Mouse (Mus musculus) myocyte (in vitro differentiated cells): ENCODE data around the gene Ccnt1. TPM values are rescaled to one million over a fixed set of nuclear protein-coding genes. Genes with fewer than 3 reads are reported as not detected.

ENCODE experiments used
- H3K27me3 ChIP-seq: one replicate; pipeline ENCODE4 v1.6.1; 2011; ENCODE audit not compliant: control insufficient read depth, insufficient read depth, insufficient read length
- H3K36me3 ChIP-seq: one replicate; pipeline ENCODE4 v1.6.1; 2011; ENCODE audit not compliant: control insufficient read depth, insufficient read depth
- H3K4me2 ChIP-seq: one replicate; pipeline ENCODE4 v1.6.1; 2011; ENCODE audit warnings: low read depth, control low read depth
- H3K4me3 ChIP-seq: one replicate; pipeline ENCODE4 v1.5.1; 2011; ENCODE audit warnings: mild to moderate bottlenecking, control low read depth, moderate library complexity
- H3K79me2 ChIP-seq: one replicate; pipeline ENCODE4 v1.6.1; 2011; ENCODE audit not compliant: control insufficient read depth, insufficient read depth
- H3ac ChIP-seq: one replicate; pipeline ENCODE4 v1.6.1; 2011; ENCODE audit not compliant: control insufficient read depth, insufficient read length
- CEBPB ChIP-seq: IDR thresholded peaks from 2 replicates; pipeline ENCODE4 v1.6.1; 2011; ENCODE audit warnings: mild to moderate bottlenecking, moderate library complexity; ENCODE audit not compliant: poor library complexity, insufficient read depth, severe bottlenecking
- E2F4 ChIP-seq: IDR thresholded peaks from one replicate; pipeline ENCODE4 v1.6.1; 2011; ENCODE audit warnings: mild to moderate bottlenecking, control low read depth, moderate library complexity; ENCODE audit not compliant: insufficient read depth
- MAX ChIP-seq: IDR thresholded peaks from one replicate; pipeline ENCODE4 v1.6.1; 2011; ENCODE audit warnings: low read depth, mild to moderate bottlenecking, control low read depth
- MYOD1 ChIP-seq, 3 experiments: IDR thresholded peaks; one replicate each; pipeline ENCODE4 v1.6.1; 2011; ENCODE audit warnings: control low read depth in 2 of 3, low read depth in 2 of 3, mild to moderate bottlenecking in 2 of 3, moderate library complexity in 1 of 3; ENCODE audit not compliant: insufficient read length in 2 of 3, control insufficient read depth in 1 of 3
- MYOG ChIP-seq, 3 experiments: IDR thresholded peaks; one replicate each; pipeline ENCODE4 v1.6.1; 2011; ENCODE audit warnings: control low read depth in 2 of 3, low read depth in 2 of 3, mild to moderate bottlenecking in 2 of 3; ENCODE audit not compliant: insufficient read length in 2 of 3, control insufficient read depth in 1 of 3, insufficient read depth in 1 of 3
- POLR2A ChIP-seq: IDR thresholded peaks from one replicate; pipeline ENCODE4 v1.6.1; 2011; ENCODE audit warnings: low read depth, mild to moderate bottlenecking, control low read depth, moderate library complexity; ENCODE audit not compliant: insufficient read length
- POLR2AphosphoS2 ChIP-seq: IDR thresholded peaks from one replicate; pipeline ENCODE4 v1.6.1; 2011; ENCODE audit warnings: low read depth, control low read depth; ENCODE audit not compliant: insufficient read length
- REST ChIP-seq: IDR thresholded peaks from one replicate; pipeline ENCODE4 v1.6.1; 2011; ENCODE audit warnings: mild to moderate bottlenecking, control low read depth, moderate library complexity; ENCODE audit not compliant: insufficient read depth, insufficient read length
- SRF ChIP-seq: IDR thresholded peaks from one replicate; pipeline ENCODE4 v1.6.1; 2011; ENCODE audit warnings: low read depth; ENCODE audit not compliant: control insufficient read depth, insufficient read length
- TCF12 ChIP-seq: IDR thresholded peaks from one replicate; pipeline ENCODE4 v1.6.1; 2011; ENCODE audit warnings: mild to moderate bottlenecking, control low read depth; ENCODE audit not compliant: poor library complexity, insufficient read depth, severe bottlenecking
- TCF3 ChIP-seq: IDR thresholded peaks from one replicate; pipeline ENCODE4 v1.6.1; 2011; ENCODE audit warnings: low read depth, control low read depth; ENCODE audit not compliant: insufficient read length
- USF1 ChIP-seq: IDR thresholded peaks from one replicate; pipeline ENCODE4 v1.6.1; 2011; ENCODE audit warnings: low read depth, mild to moderate bottlenecking, control low read depth, moderate library complexity
- polyA plus RNA-seq: library from polyadenylated mRNA; unstranded; fragments of >200 nt; fragmentation: generic; extraction: Trizol; gene quantifications from one replicate; pipeline ENCODE4 v1.2.1, GENCODE M21; 2012; ENCODE audit warnings: missing spikeins

The Ccnt1 gene
- polyA plus RNA-seq, 1 experiment, result 12.6 TPM

DNA sequence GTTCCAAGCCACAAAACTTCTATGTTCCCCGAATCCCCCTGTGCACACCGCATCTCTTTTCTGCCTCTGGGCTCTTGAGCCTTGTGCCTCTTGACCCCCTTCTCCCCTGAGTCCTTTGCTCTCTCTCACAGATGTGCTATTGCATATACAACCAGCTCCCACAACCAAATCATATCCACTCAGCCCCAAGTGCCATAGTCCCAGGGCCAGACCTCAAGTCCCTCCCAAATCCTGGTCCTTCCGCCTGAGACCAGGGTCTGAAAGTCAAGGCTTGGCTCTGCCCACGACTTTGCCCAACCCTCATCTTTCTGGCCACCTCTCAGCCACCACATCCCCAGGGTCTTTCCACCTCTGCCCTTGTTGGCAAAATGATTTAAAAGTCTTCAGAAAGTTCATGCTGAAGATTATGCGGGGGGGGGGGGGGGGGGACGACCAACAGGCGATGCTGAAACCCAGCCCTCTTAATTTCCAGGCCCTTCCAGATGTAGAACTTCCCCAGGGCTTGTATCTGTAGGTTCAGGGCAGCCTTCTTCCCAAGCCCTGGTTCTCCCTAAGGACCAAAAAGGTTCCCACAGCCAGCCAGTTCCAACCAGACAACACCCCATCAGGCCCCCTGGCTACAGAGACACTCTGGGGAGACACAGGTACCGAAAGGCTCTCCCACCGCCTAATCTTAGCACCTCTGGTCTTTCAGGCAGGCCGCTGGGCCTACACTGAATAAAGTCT lies 37.5 kb upstream of the Ccnt1 start:
- peaks cover 44% of the 10 kb centered on the region for H3K79me2 ChIP-seq
- TF ChIP-seq REST, result no peak
- peak overlapping the region; percentile 4 for H3ac ChIP-seq
- H3K36me3 ChIP-seq, result no peaks in the 10 kb centered on the region
- H3K27me3 ChIP-seq, result no peaks in the 10 kb centered on the region
- H3K4me3 ChIP-seq, result peak overlapping the region; percentile 84
- peak overlapping the region; percentile 94 for H3K4me2 ChIP-seq

DNA sequence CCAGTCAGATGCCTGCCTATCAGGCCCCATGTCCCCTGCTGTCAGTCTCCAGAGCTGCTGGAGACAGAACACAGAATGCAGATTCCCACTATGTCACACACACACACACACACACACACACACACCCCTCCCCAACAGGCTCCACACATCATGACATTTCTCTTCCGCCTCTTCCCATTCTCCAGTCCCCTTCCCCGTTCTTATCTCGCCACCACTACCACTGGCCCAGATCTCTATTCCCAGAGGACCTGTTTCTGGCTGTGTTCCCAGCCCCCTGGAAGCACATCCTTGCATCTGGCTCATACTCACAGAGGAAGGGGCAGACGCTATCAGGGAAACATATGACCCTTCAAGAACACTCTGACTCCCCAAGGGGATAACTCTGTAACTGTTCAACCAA lies 36.8 kb upstream of the Ccnt1 start:
- no peaks in the 10 kb centered on the region for H3K36me3 ChIP-seq
- H3K79me2 ChIP-seq, result peaks cover 44% of the 10 kb centered on the region
- peak overlapping the region; percentile 94 for H3K4me2 ChIP-seq
- no peak overlapping the region for H3ac ChIP-seq
- no peaks in the 10 kb centered on the region for H3K27me3 ChIP-seq
- peak overlapping the region; percentile 84 for H3K4me3 ChIP-seq
- no peak for TF ChIP-seq TCF12
- TF ChIP-seq MAX, result no peak
- TF ChIP-seq SRF, result no peak
- no peak for TF ChIP-seq POLR2A
- TF ChIP-seq E2F4, result no peak
- no peak for TF ChIP-seq USF1
- TF ChIP-seq MYOG (IDR thresholded peaks at IDR 0.05; ENCODE audit: control insufficient read depth in 1 of 3, insufficient read depth in 1 of 3, insufficient read length in 2 of 3, low read depth in 2 of 3), result no peak
- TF ChIP-seq CEBPB, result no peak
- no peak for TF ChIP-seq REST
- no peak for TF ChIP-seq MYOD1 (IDR thresholded peaks at IDR 0.05; ENCODE audit: control insufficient read depth in 1 of 3, insufficient read length in 2 of 3, low read depth in 2 of 3)
- no peak for TF ChIP-seq TCF3
- no peak for TF ChIP-seq POLR2AphosphoS2

DNA sequence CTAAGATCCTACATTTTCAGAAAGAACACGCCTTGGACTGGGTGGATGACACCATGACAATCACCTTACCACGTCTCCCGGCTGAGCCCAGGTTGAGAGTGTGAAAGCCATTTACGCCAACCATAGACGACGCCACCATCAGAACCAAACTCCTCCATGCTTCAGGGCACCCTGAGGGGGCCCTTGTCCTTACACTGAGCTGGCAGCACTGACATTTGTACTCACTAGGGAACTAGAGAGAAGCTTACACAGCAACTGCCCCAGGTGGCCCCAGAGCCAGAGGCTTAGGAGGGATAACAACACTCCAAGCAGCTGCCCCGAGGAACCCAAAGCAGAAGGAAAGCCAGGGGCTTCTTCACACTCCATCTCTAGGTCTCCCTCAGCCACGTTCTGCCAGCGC lies 36.0 kb upstream of the Ccnt1 start:
- Histone ChIP-seq H3K36me3 (no peaks in the 10 kb centered on the region), H3ac (no peak overlapping the region), H3K27me3 (no peaks in the 10 kb centered on the region), H3K4me2 (peak overlapping the region; percentile 94), H3K79me2 (peaks cover 51% of the 10 kb centered on the region), H3K4me3 (peak overlapping the region; percentile 84)
- no peak for TF ChIP-seq CEBPB
- no peak for TF ChIP-seq REST
- TF ChIP-seq TCF3, result no peak
- no peak for TF ChIP-seq MYOD1 (IDR thresholded peaks at IDR 0.05; ENCODE audit: control insufficient read depth in 1 of 3, insufficient read length in 2 of 3, low read depth in 2 of 3)
- TF ChIP-seq MAX, result no peak
- no peak for TF ChIP-seq TCF12
- TF ChIP-seq POLR2A, result no peak
- TF ChIP-seq SRF, result no peak
- no peak for TF ChIP-seq POLR2AphosphoS2
- TF ChIP-seq E2F4, result no peak
- no peak for TF ChIP-seq MYOG (IDR thresholded peaks at IDR 0.05; ENCODE audit: control insufficient read depth in 1 of 3, insufficient read depth in 1 of 3, insufficient read length in 2 of 3, low read depth in 2 of 3)
- no peak for TF ChIP-seq USF1

DNA sequence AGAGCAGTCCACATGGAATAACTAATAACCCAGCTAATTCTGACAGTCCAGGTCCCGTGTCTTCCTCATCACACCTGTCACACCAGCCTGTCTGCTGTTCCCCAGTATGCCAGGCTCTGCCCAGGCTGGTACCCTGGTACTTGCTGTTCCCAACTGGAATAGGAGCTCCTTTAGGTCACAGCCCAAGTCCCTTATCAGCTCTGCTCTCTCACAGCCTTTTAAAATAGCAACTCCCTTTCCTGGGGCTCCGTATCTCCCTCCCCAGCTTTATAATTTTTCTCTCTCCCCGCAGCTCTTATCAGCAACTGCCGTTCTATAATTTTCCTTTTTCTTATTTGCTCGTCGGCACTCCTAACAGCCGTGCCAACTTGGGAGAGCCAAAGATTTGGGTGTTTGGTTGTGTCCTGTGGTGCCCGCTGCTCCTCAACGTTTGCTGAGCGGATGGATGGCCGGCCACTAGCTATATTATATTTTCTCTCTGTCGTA lies 35.4 kb upstream of the Ccnt1 start:
- no peak for TF ChIP-seq CEBPB
- TF ChIP-seq MAX, result no peak
- no peak for TF ChIP-seq POLR2A
- TF ChIP-seq SRF, result no peak
- TF ChIP-seq MYOD1 (IDR thresholded peaks at IDR 0.05; ENCODE audit: control insufficient read depth in 1 of 3, insufficient read length in 2 of 3, low read depth in 2 of 3), result no peak
- no peak for TF ChIP-seq USF1
- TF ChIP-seq MYOG (IDR thresholded peaks at IDR 0.05; ENCODE audit: control insufficient read depth in 1 of 3, insufficient read depth in 1 of 3, insufficient read length in 2 of 3, low read depth in 2 of 3), result no peak
- no peak for TF ChIP-seq REST
- TF ChIP-seq POLR2AphosphoS2, result no peak
- TF ChIP-seq TCF3, result no peak
- no peak for TF ChIP-seq E2F4
- TF ChIP-seq TCF12, result no peak
- Histone ChIP-seq H3K27me3 (no peaks in the 10 kb centered on the region), H3K4me3 (no peak overlapping the region), H3K36me3 (no peaks in the 10 kb centered on the region), H3K79me2 (peaks cover 56% of the 10 kb centered on the region), H3ac (no peak overlapping the region), H3K4me2 (no peak overlapping the region)

DNA sequence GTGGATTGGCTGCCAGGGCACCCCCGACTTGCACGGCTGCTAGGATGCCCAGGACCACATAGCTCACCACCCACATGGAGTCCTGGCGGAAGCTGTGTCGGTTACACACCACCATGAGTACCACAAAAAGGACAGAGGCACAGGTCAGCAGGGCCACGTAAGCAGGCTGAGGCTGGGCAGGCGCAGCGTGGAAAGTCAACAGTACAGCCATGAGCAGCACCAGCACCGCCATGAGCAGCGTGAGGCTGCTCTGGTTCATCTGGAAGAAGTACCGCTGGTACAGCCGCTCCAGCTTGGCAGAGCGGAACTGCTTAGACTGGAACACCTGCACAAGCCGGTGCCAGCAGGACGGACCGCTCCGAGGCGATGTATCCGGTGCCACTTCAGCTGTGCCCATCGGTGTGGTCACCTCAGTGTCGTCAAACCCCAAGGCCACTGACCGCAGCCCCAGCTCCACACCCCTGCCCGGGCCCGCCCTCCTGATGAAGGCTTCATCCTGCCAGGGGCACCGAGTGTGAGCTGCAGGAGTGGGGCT lies 33.4 kb upstream of the Ccnt1 start:
- H3ac ChIP-seq, result no peak overlapping the region
- H3K27me3 ChIP-seq, result no peaks in the 10 kb centered on the region
- TF ChIP-seq MYOD1 (IDR thresholded peaks at IDR 0.05; ENCODE audit: control insufficient read depth in 1 of 3, insufficient read length in 2 of 3, low read depth in 2 of 3), result peak in 1 of 3 experiments; percentile 13
- no peak for TF ChIP-seq TCF3
- no peaks in the 10 kb centered on the region for H3K36me3 ChIP-seq
- peaks cover 56% of the 10 kb centered on the region for H3K79me2 ChIP-seq
- H3K4me2 ChIP-seq, result no peak overlapping the region
- no peak overlapping the region for H3K4me3 ChIP-seq
